ENCODE assay signal across 8 mouse cellular contexts in the genomic region with DNA sequence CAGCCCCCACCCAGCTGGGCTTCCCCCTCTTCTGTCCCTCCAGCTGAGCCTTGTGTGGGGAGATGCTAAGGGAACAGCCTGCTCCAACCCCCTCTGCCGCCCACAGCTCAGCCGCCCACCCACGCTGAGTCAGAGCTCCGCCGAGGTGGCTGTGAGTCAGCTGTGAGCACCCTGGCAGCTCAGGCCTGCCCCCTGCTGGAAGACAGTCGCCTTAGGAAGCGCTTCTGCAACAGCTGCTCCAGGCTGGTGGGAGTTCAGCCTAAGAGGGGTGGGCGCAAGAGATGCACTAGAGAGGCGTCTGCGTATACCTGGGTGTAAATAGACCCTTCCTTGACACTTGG. TPM values are rescaled to one million over a fixed set of nuclear protein-coding genes. Genes with fewer than 3 reads are reported as not detected.
A peak's percentile ranks its signal among the peaks of the same experiment; 100 is the strongest.
DNase-seq lines count a peak whose midpoint lies in the region; ATAC-seq lines count a peak whose summit lies in the region.

No protein-coding gene starts in this region.

- H3K4me2 ChIP-seq in midbrain, embryonic 11.5 days = no peak overlapping the region; the same call in 1 of the 2 replicates

- no peaks in the 10 kb centered on the region for H3K27me3 ChIP-seq in midbrain, embryonic 11.5 days (ENCODE audit: control insufficient read depth, insufficient read depth, low read length)

- H3K27ac ChIP-seq in midbrain, embryonic 11.5 days (ENCODE audit: low read depth, low read length) = no peak overlapping the region

- intact Hi-C loops in gastrocnemius, postnatal 14 days (cut with DNase I; ENCODE audit: low total_unique reads) = loop anchor here (5.0 kb wide), 2 partner anchors 54 to 84 kb away; no protein-coding TSS in a partner anchor
- intact Hi-C loops in left cerebral cortex, postnatal 10 days (cut with DNase I) = loop anchor here (2.0 kb wide), 2 partner anchors 55 to 79 kb away; partner anchors contain the start of gene Chmp6

- H3K36me3 ChIP-seq in midbrain, embryonic 11.5 days (ENCODE audit: control insufficient read depth, insufficient read depth, low read length) = no peaks in the 10 kb centered on the region; the same call in 1 of the 2 replicates

- no peak overlapping the region for H3K4me3 ChIP-seq in midbrain, embryonic 11.5 days (ENCODE audit: low read depth, low read length)

- peak; percentile 54 for ATAC-seq in inflammation-experienced regulatory T-cells, adult 6 months
- ATAC-seq in midbrain, embryonic 11.5 days (ENCODE audit: low FRiP score) = peak; percentile 79

- H3K4me1 ChIP-seq in midbrain, embryonic 11.5 days (ENCODE audit: control insufficient read depth, insufficient read depth, low read length) = peaks cover 16% of the 10 kb centered on the region

- H3K9me3 ChIP-seq in midbrain, embryonic 11.5 days (ENCODE audit: control insufficient read depth, low read length) = no peaks in the 10 kb centered on the region

- peak; percentile 85 for DNase-seq in adipocyte (ENCODE audit: low spot score)
- peak; percentile 93 for DNase-seq in embryo, embryonic 10 days (ENCODE audit: low spot score)
- peak; percentile 92 for DNase-seq in gastrocnemius, postnatal 14 days
- peak; percentile 88 to 95 for DNase-seq in left cerebral cortex, postnatal 10 days (ENCODE audit: extremely low spot score in 1 of 2, low spot score in 2 of 2)
- peak; percentile 98 for DNase-seq in midbrain, embryonic 11.5 days (ENCODE audit: low spot score, missing footprints)
- peak; percentile 98 for DNase-seq in right cerebral cortex, postnatal 4 days
- peak; percentile 71 for DNase-seq in yolk sac, embryonic 10.5 days (ENCODE audit: low spot score)

- 14% methylated on average over 10 of the region's 10 CpGs for WGBS in midbrain, embryonic 11.5 days

- peak overlapping the region; percentile 4; the same call in 1 of the 2 replicates for H3K9ac ChIP-seq in midbrain, embryonic 11.5 days (ENCODE audit: low read length)

RNA-seq across cellular contexts. Expression of gene Baiap2, which starts 48.7 kb away (rescaled TPM):
- total RNA-seq in gastrocnemius, postnatal 14 days (2021) = 1 to 10 TPM; 3.4 to 3.9 TPM
- polyA plus RNA-seq in inflammation-experienced regulatory T-cells, adult 6 months (2017; shearing (Covaris generic)) = 10 to 100 TPM in 1 of 3 experiments, 1 to 10 TPM in 2; 8.1 to 12.1 (median 9.6) TPM
- total RNA-seq in left cerebral cortex, postnatal 10 days (2021) = 100 to 1,000 TPM; 116 to 122 TPM
- polyA plus RNA-seq in midbrain, embryonic 11.5 days (2014; fragmentation: Nextera tagmentation; extraction: Ambion mirVana) = 9.0 and 9.8 TPM in 2 replicates

RNA-seq across cellular contexts. Expression of gene Aatk, which starts 55.7 kb away (rescaled TPM):
- total RNA-seq in gastrocnemius, postnatal 14 days (2021) = 10 to 100 TPM in 1 of 2 experiments, 1 to 10 TPM in 1; 9.4 to 17.0 TPM
- polyA plus RNA-seq in inflammation-experienced regulatory T-cells, adult 6 months (2017; shearing (Covaris generic)) = not detected
- total RNA-seq in left cerebral cortex, postnatal 10 days (2021) = 100 to 1,000 TPM; 136 to 153 TPM
- polyA plus RNA-seq in midbrain, embryonic 11.5 days (2014; fragmentation: Nextera tagmentation; extraction: Ambion mirVana) = 1.3 TPM in 2 replicates

Comparison
In these comparisons a context has a peak if more than half of its experiments do, and no peak if none do; other contexts are left out.
1. RNA of gene Baiap2, which starts 48.7 kb away (total RNA-seq): 116 to 122 TPM in left cerebral cortex, postnatal 10 days; 3.4 to 3.9 TPM in gastrocnemius, postnatal 14 days; every median in the first group is over 10 times any median in the second.
2. RNA of gene Aatk, which starts 55.7 kb away (total RNA-seq): 136 to 153 TPM in left cerebral cortex, postnatal 10 days; 9.4 to 17.0 TPM in gastrocnemius, postnatal 14 days; every median in the first group is over 4 times any median in the second.
3. Peak in every context shown above with its lines, with median percentiles within 50 percentile points of each other: DNase-seq.